Mouse (Mus musculus): ENCODE data around the gene Cpe. TPM values are rescaled to one million over a fixed set of nuclear protein-coding genes. Genes with fewer than 3 reads are reported as not detected.

The Cpe gene
- total RNA-seq, 2 experiments from 2014 or later: 1,948 to 2,026 TPM

GRCm38 (mm10) chr8:64629034-64629760 is 63.7 kb downstream of the Cpe start:
- peak overlapping the region; percentile 15; the same call in 1 of the 2 replicates for H3K27ac ChIP-seq

GRCm38 (mm10) chr8:64628039-64628438 is 64.8 kb downstream of the Cpe start:
- no peak for TF ChIP-seq CTCF (IDR thresholded peaks at IDR 0.05)
- H3K4me3 ChIP-seq: no peak overlapping the region
- DNase-seq (ENCODE audit: extremely low spot score in 1 of 2, low spot score in 2 of 2): no peak
- intact Hi-C loops (cut with DNase I): loop anchor here (10.0 kb wide), 1 partner anchor 217 kb away; no protein-coding TSS in a partner anchor
- H3K27ac ChIP-seq: peak overlapping the region; percentile 56

More at GRCm38 (mm10) chr8:64629034-64629760, 63.7 kb downstream of the Cpe start:
- no peak overlapping the region for H3K4me3 ChIP-seq
- DNase-seq (ENCODE audit: extremely low spot score in 1 of 2, low spot score in 2 of 2): no peak
- no peak for TF ChIP-seq CTCF (IDR thresholded peaks at IDR 0.05)
- intact Hi-C loops (cut with DNase I): loop anchor here (10.0 kb wide), 1 partner anchor 216 kb away; no protein-coding TSS in a partner anchor

- intact Hi-C loops (cut with DNase I): loop anchor here (2.0 to 10.0 kb wide), 2 partner anchors 34 to 220 kb away; no protein-coding TSS in a partner anchor
- peak; percentile 27 to 54 for DNase-seq (ENCODE audit: extremely low spot score in 1 of 2, low spot score in 2 of 2)
- Histone ChIP-seq H3K4me3 (no peak overlapping the region), H3K27ac (peak overlapping the region; percentile 77)
- TF ChIP-seq CTCF (IDR thresholded peaks at IDR 0.05): no peak
These were observed 68.2 kb downstream of the Cpe start for GRCm38 (mm10) chr8:64624603-64625037.

GRCm38 (mm10) chr8:64620365-64621150 is 72.3 kb downstream of the Cpe start:
- Histone ChIP-seq H3K27ac (peak overlapping the region; percentile 32; the same call in 1 of the 2 replicates), H3K4me3 (no peak overlapping the region)
- TF ChIP-seq CTCF (IDR thresholded peaks at IDR 0.05): no peak
- no peak for DNase-seq (ENCODE audit: extremely low spot score in 1 of 2, low spot score in 2 of 2)
- intact Hi-C loops (cut with DNase I): loop anchor here (10.0 kb wide), 1 partner anchor 224 kb away; no protein-coding TSS in a partner anchor

GRCm38 (mm10) chr8:64619661-64620060 is 73.2 kb downstream of the Cpe start:
- Histone ChIP-seq H3K4me3 (no peak overlapping the region), H3K27ac (peak overlapping the region; percentile 19; the same call in 1 of the 2 replicates)
- intact Hi-C loops (cut with DNase I): loop anchor here (2.0 to 10.0 kb wide), 2 partner anchors 225 to 321 kb away; no protein-coding TSS in a partner anchor
- no peak for TF ChIP-seq CTCF (IDR thresholded peaks at IDR 0.05)
- no peak for DNase-seq (ENCODE audit: extremely low spot score in 1 of 2, low spot score in 2 of 2)

GRCm38 (mm10) chr8:64618618-64619017 is 74.2 kb downstream of the Cpe start:
- DNase-seq (ENCODE audit: extremely low spot score in 1 of 2, low spot score in 2 of 2): peak in 1 of 2 experiments; percentile 50
- TF ChIP-seq CTCF (IDR thresholded peaks at IDR 0.05): peak; percentile 74
- intact Hi-C loops (cut with DNase I): loop anchor here (1.0 to 2.0 kb wide), 2 partner anchors 74 to 322 kb away; no protein-coding TSS in a partner anchor
- no peak overlapping the region for H3K4me3 ChIP-seq
- H3K27ac ChIP-seq: no peak overlapping the region

GRCm38 (mm10) chr8:64616566-64616965 is 76.3 kb downstream of the Cpe start:
- Histone ChIP-seq H3K27ac (no peak overlapping the region), H3K4me3 (no peak overlapping the region)
- intact Hi-C loops (cut with DNase I): no loop called here
- no peak for TF ChIP-seq CTCF (IDR thresholded peaks at IDR 0.05)
- no peak for DNase-seq (ENCODE audit: extremely low spot score in 1 of 2, low spot score in 2 of 2)

- H3K27ac ChIP-seq: no peak overlapping the region
- TF ChIP-seq CTCF (IDR thresholded peaks at IDR 0.05): no peak
- intact Hi-C loops (cut with DNase I): no loop called here
- H3K4me3 ChIP-seq: no peak overlapping the region
- no peak for DNase-seq (ENCODE audit: extremely low spot score in 1 of 2, low spot score in 2 of 2)
These were observed 77.4 kb downstream of the Cpe start for GRCm38 (mm10) chr8:64615459-64615858.

- no peak for DNase-seq (ENCODE audit: extremely low spot score in 1 of 2, low spot score in 2 of 2)
- no peak overlapping the region for H3K4me3 ChIP-seq
- TF ChIP-seq CTCF (IDR thresholded peaks at IDR 0.05): no peak
- intact Hi-C loops (cut with DNase I): no loop called here
- H3K27ac ChIP-seq: no peak overlapping the region
These were observed 79.2 kb downstream of the Cpe start for GRCm38 (mm10) chr8:64613663-64614062.

GRCm38 (mm10) chr8:64611210-64611974 is 81.5 kb downstream of the Cpe start:
- intact Hi-C loops (cut with DNase I): no loop called here
- TF ChIP-seq CTCF (IDR thresholded peaks at IDR 0.05): no peak
- DNase-seq (ENCODE audit: extremely low spot score in 1 of 2, low spot score in 2 of 2): no peak
- no peak overlapping the region for H3K4me3 ChIP-seq
- no peak overlapping the region for H3K27ac ChIP-seq

- TF ChIP-seq CTCF (IDR thresholded peaks at IDR 0.05): no peak
- H3K27ac ChIP-seq: no peak overlapping the region
- H3K4me3 ChIP-seq: no peak overlapping the region
- intact Hi-C loops (cut with DNase I): no loop called here
- no peak for DNase-seq (ENCODE audit: extremely low spot score in 1 of 2, low spot score in 2 of 2)
These were observed 83.9 kb downstream of the Cpe start for GRCm38 (mm10) chr8:64608931-64609330.

Measured in left cerebral cortex, adult 2 months (tissue).